Mouse (Mus musculus): ENCODE results near the gene Tesc. TPM values are rescaled to one million over a fixed set of nuclear protein-coding genes. Genes with fewer than 3 reads are reported as not detected.

Gene Tesc
- polyA plus RNA-seq, 1 experiment from 2014 or later, result 14.5 TPM

GRCm38 (mm10) chr5:118027101-118027697 lies 344 bp upstream of the Tesc start:
- no peak overlapping the region for H3K27ac ChIP-seq (replicated peaks in 1 of 2; ENCODE audit: control insufficient read depth in 1 of 2, insufficient read depth in 1 of 2, low read depth in 2 of 2, low read length in 2 of 2)
- H3K36me3 ChIP-seq (ENCODE audit: control insufficient read depth, insufficient read depth, low read length), result no peaks in the 10 kb centered on the region
- H3K4me2 ChIP-seq (ENCODE audit: low read length), result peak overlapping the region; percentile 99
- H3K27me3 ChIP-seq (ENCODE audit: control insufficient read depth, insufficient read depth, low read length), result peaks cover 51% of the 10 kb centered on the region
- 2% methylated on average over 39 of the region's 39 CpGs for WGBS
- ATAC-seq (ENCODE audit: insufficient number of reproducible peaks, insufficient read depth, low FRiP score, low read depth), result 0 out of 2 replicates have a peak, but pooled peaks have one; percentile 14
- H3K9ac ChIP-seq (ENCODE audit: low read length), result peak overlapping the region; percentile 72
- H3K9me3 ChIP-seq (ENCODE audit: control insufficient read depth, low read length), result no peaks in the 10 kb centered on the region
- peaks cover 12 to 38% of the 10 kb centered on the region in 2 experiments; a peak in 3 of 4 replicates for H3K4me1 ChIP-seq (ENCODE audit: control insufficient read depth in 2 of 2, insufficient read depth in 2 of 2, low read length in 2 of 2)
- peak overlapping the region; percentile 53 to 76 for H3K4me3 ChIP-seq (ENCODE audit: control insufficient read depth in 1 of 2, insufficient read depth in 1 of 2, low read depth in 1 of 2, low read length in 2 of 2)

- no peak overlapping the region for H3K27ac ChIP-seq (replicated peaks in 1 of 2; ENCODE audit: control insufficient read depth in 1 of 2, insufficient read depth in 1 of 2, low read depth in 2 of 2, low read length in 2 of 2)
- H3K4me3 ChIP-seq (ENCODE audit: control insufficient read depth in 1 of 2, insufficient read depth in 1 of 2, low read depth in 1 of 2, low read length in 2 of 2), result peak overlapping the region; percentile 53 to 76
- peaks cover 51% of the 10 kb centered on the region for H3K27me3 ChIP-seq (ENCODE audit: control insufficient read depth, insufficient read depth, low read length)
- peak overlapping the region; percentile 72 for H3K9ac ChIP-seq (ENCODE audit: low read length)
- H3K9me3 ChIP-seq (ENCODE audit: control insufficient read depth, low read length), result no peaks in the 10 kb centered on the region
- peak overlapping the region; percentile 99 for H3K4me2 ChIP-seq (ENCODE audit: low read length)
- H3K4me1 ChIP-seq (ENCODE audit: control insufficient read depth in 2 of 2, insufficient read depth in 2 of 2, low read length in 2 of 2), result peaks cover 16 to 39% of the 10 kb centered on the region in 2 experiments
- ATAC-seq (ENCODE audit: insufficient number of reproducible peaks, insufficient read depth, low FRiP score, low read depth), result no peak
- 2% methylated on average over 66 of the region's 79 CpGs for WGBS
- H3K36me3 ChIP-seq (ENCODE audit: control insufficient read depth, insufficient read depth, low read length), result no peaks in the 10 kb centered on the region
These were observed 870 bp downstream of the Tesc start for GRCm38 (mm10) chr5:118028191-118029034.

GRCm38 (mm10) chr5:118029035-118029408 lies 1.5 kb downstream of the Tesc start:
- H3K9ac ChIP-seq (ENCODE audit: low read length), result peak overlapping the region; percentile 72
- H3K27ac ChIP-seq (replicated peaks in 1 of 2; ENCODE audit: control insufficient read depth in 1 of 2, insufficient read depth in 1 of 2, low read depth in 2 of 2, low read length in 2 of 2), result no peak overlapping the region
- H3K4me3 ChIP-seq (ENCODE audit: control insufficient read depth in 1 of 2, insufficient read depth in 1 of 2, low read depth in 1 of 2, low read length in 2 of 2), result peak overlapping the region; percentile 53 to 76
- no peaks in the 10 kb centered on the region for H3K9me3 ChIP-seq (ENCODE audit: control insufficient read depth, low read length)
- H3K4me2 ChIP-seq (ENCODE audit: low read length), result peak overlapping the region; percentile 99
- no peak for ATAC-seq (ENCODE audit: insufficient number of reproducible peaks, insufficient read depth, low FRiP score, low read depth)
- H3K4me1 ChIP-seq (ENCODE audit: control insufficient read depth in 2 of 2, insufficient read depth in 2 of 2, low read length in 2 of 2), result peaks cover 22 to 44% of the 10 kb centered on the region in 2 experiments
- no peaks in the 10 kb centered on the region for H3K36me3 ChIP-seq (ENCODE audit: control insufficient read depth, insufficient read depth, low read length)
- WGBS, result 4% methylated on average over 12 of the region's 12 CpGs
- peaks cover 51% of the 10 kb centered on the region for H3K27me3 ChIP-seq (ENCODE audit: control insufficient read depth, insufficient read depth, low read length)

GRCm38 (mm10) chr5:118029420-118029819 lies 1.9 kb downstream of the Tesc start:
- H3K36me3 ChIP-seq (ENCODE audit: control insufficient read depth, insufficient read depth, low read length), result no peaks in the 10 kb centered on the region
- H3K4me2 ChIP-seq (ENCODE audit: low read length), result peak overlapping the region; percentile 99
- peaks cover 23 to 44% of the 10 kb centered on the region in 2 experiments for H3K4me1 ChIP-seq (ENCODE audit: control insufficient read depth in 2 of 2, insufficient read depth in 2 of 2, low read length in 2 of 2)
- H3K9ac ChIP-seq (ENCODE audit: low read length), result peak overlapping the region; percentile 72
- WGBS, result 3% methylated on average over 10 of the region's 10 CpGs
- ATAC-seq (ENCODE audit: insufficient number of reproducible peaks, insufficient read depth, low FRiP score, low read depth), result no peak
- H3K27ac ChIP-seq (replicated peaks in 1 of 2; ENCODE audit: control insufficient read depth in 1 of 2, insufficient read depth in 1 of 2, low read depth in 2 of 2, low read length in 2 of 2), result no peak overlapping the region
- no peaks in the 10 kb centered on the region for H3K9me3 ChIP-seq (ENCODE audit: control insufficient read depth, low read length)
- H3K4me3 ChIP-seq (ENCODE audit: control insufficient read depth in 1 of 2, insufficient read depth in 1 of 2, low read depth in 1 of 2, low read length in 2 of 2), result peak overlapping the region; percentile 53 to 76
- peaks cover 51% of the 10 kb centered on the region for H3K27me3 ChIP-seq (ENCODE audit: control insufficient read depth, insufficient read depth, low read length)

DNA sequence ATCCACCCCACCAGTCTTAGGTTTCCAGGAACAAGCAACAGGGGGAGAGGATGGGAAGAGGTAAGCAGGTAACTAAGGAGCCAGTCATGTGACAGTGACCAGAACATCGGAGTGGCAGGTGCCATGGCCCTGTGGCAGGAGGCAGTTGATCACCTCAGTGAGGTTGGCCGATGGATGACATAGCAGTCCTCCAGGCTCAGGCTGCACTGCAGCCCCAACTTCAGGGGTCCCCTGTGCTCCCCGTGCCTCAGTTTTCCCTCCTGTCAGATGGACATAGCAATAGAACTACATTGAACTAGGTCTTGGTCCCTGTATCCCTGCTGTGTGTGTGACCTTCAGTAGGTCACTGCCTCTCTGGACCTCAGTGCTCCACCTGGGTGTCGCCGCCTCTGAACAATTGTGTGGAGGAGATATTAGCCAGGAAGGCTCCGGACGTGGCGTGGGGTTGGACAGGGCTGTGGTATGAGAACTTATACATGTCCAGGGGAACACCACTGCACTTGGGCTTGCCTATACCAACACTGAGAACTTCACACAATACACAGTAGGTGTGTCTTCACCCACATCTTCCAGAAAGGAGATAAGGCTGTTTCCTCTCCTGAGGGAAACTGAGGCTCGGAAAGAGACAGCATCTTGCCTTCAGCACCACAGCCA lies 2.6 kb downstream of the Tesc start:
- Histone ChIP-seq H3K27ac (replicated peaks in 1 of 2; ENCODE audit: control insufficient read depth in 1 of 2, insufficient read depth in 1 of 2, low read depth in 2 of 2, low read length in 2 of 2) (no peak overlapping the region), H3K9ac (ENCODE audit: low read length) (no peak overlapping the region), H3K4me3 (ENCODE audit: control insufficient read depth in 1 of 2, insufficient read depth in 1 of 2, low read depth in 1 of 2, low read length in 2 of 2) (no peak overlapping the region), H3K36me3 (ENCODE audit: control insufficient read depth, insufficient read depth, low read length) (no peaks in the 10 kb centered on the region), H3K4me1 (ENCODE audit: control insufficient read depth in 2 of 2, insufficient read depth in 2 of 2, low read length in 2 of 2) (peaks cover 23 to 44% of the 10 kb centered on the region in 2 experiments), H3K9me3 (ENCODE audit: control insufficient read depth, low read length) (peaks cover 4% of the 10 kb centered on the region), H3K4me2 (ENCODE audit: low read length) (no peak overlapping the region), H3K27me3 (ENCODE audit: control insufficient read depth, insufficient read depth, low read length) (peaks cover 51% of the 10 kb centered on the region)
- 79% methylated on average over 9 of the region's 9 CpGs for WGBS
- no peak for ATAC-seq (ENCODE audit: insufficient number of reproducible peaks, insufficient read depth, low FRiP score, low read depth)

DNA sequence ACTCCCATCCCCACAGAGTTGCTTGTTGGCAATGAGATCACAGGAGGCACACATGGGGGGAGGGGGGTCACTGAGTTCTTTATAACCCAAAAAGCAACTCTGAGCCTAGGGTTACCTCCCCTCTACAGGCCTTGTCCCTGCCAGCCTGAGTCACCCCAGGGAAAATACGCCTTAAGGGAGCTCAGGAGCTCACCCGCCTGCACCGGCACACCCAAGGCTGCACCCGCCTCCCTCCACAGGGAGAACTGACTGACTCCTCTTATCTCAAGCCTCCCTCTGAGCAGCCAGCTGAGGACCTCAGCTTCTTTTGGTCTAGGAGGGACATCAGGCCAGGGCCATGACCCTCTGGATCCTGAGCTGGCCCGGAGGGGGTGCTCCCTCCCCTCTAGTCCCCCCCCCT lies 3.5 kb downstream of the Tesc start:
- Histone ChIP-seq H3K4me3 (ENCODE audit: control insufficient read depth in 1 of 2, insufficient read depth in 1 of 2, low read depth in 1 of 2, low read length in 2 of 2) (no peak overlapping the region), H3K4me1 (ENCODE audit: control insufficient read depth in 2 of 2, insufficient read depth in 2 of 2, low read length in 2 of 2) (peaks cover 23 to 44% of the 10 kb centered on the region in 2 experiments), H3K36me3 (ENCODE audit: control insufficient read depth, insufficient read depth, low read length) (no peaks in the 10 kb centered on the region), H3K27me3 (ENCODE audit: control insufficient read depth, insufficient read depth, low read length) (peaks cover 42% of the 10 kb centered on the region), H3K9ac (ENCODE audit: low read length) (no peak overlapping the region), H3K9me3 (ENCODE audit: control insufficient read depth, low read length) (peaks cover 8% of the 10 kb centered on the region), H3K4me2 (ENCODE audit: low read length) (no peak overlapping the region), H3K27ac (replicated peaks in 1 of 2; ENCODE audit: control insufficient read depth in 1 of 2, insufficient read depth in 1 of 2, low read depth in 2 of 2, low read length in 2 of 2) (no peak overlapping the region)
- WGBS, result 28% methylated on average over 5 of the region's 5 CpGs
- ATAC-seq (ENCODE audit: insufficient number of reproducible peaks, insufficient read depth, low FRiP score, low read depth), result 0 out of 2 replicates have a peak, but pooled peaks have one; percentile 3

DNA sequence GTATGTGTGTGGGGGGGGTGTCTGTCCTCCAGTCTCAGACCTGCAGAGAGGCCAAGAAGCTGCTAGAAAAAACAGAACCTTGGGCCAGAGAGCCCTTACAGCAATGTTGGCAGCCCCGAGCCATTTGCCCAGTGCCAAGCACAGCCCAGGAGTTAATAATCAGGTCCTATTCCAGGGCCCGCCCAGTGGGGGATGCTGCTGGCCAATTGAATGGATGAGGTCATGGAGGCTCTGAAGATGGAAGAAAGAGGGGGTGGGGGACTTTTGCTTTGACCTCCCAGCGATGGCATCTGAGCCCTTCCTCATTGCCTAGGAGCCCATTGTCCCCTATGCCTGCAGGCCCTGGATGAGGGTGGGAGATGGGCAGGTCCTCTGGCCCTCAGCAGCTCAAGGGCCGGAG lies 4.0 kb downstream of the Tesc start:
- H3K9ac ChIP-seq (ENCODE audit: low read length), result no peak overlapping the region
- H3K27ac ChIP-seq (replicated peaks in 1 of 2; ENCODE audit: control insufficient read depth in 1 of 2, insufficient read depth in 1 of 2, low read depth in 2 of 2, low read length in 2 of 2), result no peak overlapping the region
- 61% methylated on average over 4 of the region's 4 CpGs for WGBS
- peaks cover 8% of the 10 kb centered on the region for H3K9me3 ChIP-seq (ENCODE audit: control insufficient read depth, low read length)
- no peaks in the 10 kb centered on the region for H3K36me3 ChIP-seq (ENCODE audit: control insufficient read depth, insufficient read depth, low read length)
- H3K4me2 ChIP-seq (ENCODE audit: low read length), result no peak overlapping the region
- H3K27me3 ChIP-seq (ENCODE audit: control insufficient read depth, insufficient read depth, low read length), result peaks cover 38% of the 10 kb centered on the region
- no peak for ATAC-seq (ENCODE audit: insufficient number of reproducible peaks, insufficient read depth, low FRiP score, low read depth)
- H3K4me3 ChIP-seq (ENCODE audit: control insufficient read depth in 1 of 2, insufficient read depth in 1 of 2, low read depth in 1 of 2, low read length in 2 of 2), result no peak overlapping the region
- peaks cover 21 to 40% of the 10 kb centered on the region in 2 experiments for H3K4me1 ChIP-seq (ENCODE audit: control insufficient read depth in 2 of 2, insufficient read depth in 2 of 2, low read length in 2 of 2)
